Mouse (Mus musculus): Measurements from ENCODE around the gene Nxnl2. TPM values are rescaled to one million over a fixed set of nuclear protein-coding genes. Genes with fewer than 3 reads are reported as not detected.

The Nxnl2 gene
- 1.5 and 1.8 TPM in 2 replicates for polyA plus RNA-seq (2012; rRNA removed)

GRCm38 (mm10) chr13:51170691-51171680, at the start of gene Nxnl2:
Gene Nxnl2, plus strand, starts transcription at chr13:51171022.
- TF ChIP-seq POLR2A (IDR thresholded peaks at IDR 0.05; ENCODE audit: control insufficient read depth, extremely low read depth, insufficient read depth, low read length, poor library complexity) (no peak), CTCF (IDR thresholded peaks at IDR 0.05; ENCODE audit: borderline replicate concordance, control insufficient read depth, extremely low read depth, insufficient read depth, low read length, poor library complexity) (peak; percentile 66; the same call in 1 of the 2 replicates)
- no peaks in the 10 kb centered on the region for H3K27me3 ChIP-seq (ENCODE audit: control insufficient read depth, insufficient read depth, low read length)
- DNase-seq: peak; percentile 81
- WGBS: 2% methylated on average over 64 of the region's 64 CpGs
- H3K4me1 ChIP-seq (replicated peaks; ENCODE audit: control insufficient read depth, insufficient read depth, low read length): peaks cover 14% of the 10 kb centered on the region
- no peak within 1 kb of the TSS for H3K27ac ChIP-seq (ENCODE audit: control insufficient read depth, insufficient read depth, low read length)
- no peaks in the 10 kb centered on the region for H3K36me3 ChIP-seq (ENCODE audit: control insufficient read depth, insufficient read depth, low read length)
- peak within 1 kb of the TSS; percentile 33 for H3K4me3 ChIP-seq (ENCODE audit: control insufficient read depth, insufficient read depth, low read length)

- no peaks in the 10 kb centered on the region for H3K27me3 ChIP-seq (ENCODE audit: control insufficient read depth, insufficient read depth, low read length)
- H3K36me3 ChIP-seq (ENCODE audit: control insufficient read depth, insufficient read depth, low read length): no peaks in the 10 kb centered on the region; the same call in 1 of the 2 replicates
- H3K27ac ChIP-seq (ENCODE audit: control insufficient read depth, insufficient read depth, low read length): no peak overlapping the region
- H3K4me1 ChIP-seq (replicated peaks; ENCODE audit: control insufficient read depth, insufficient read depth, low read length): 0 out of 2 replicates have a peak, but pooled peaks cover 3% of the 10 kb centered on the region
- WGBS: 67% methylated on average over 1 of the region's 1 CpGs
- no peak overlapping the region for H3K4me3 ChIP-seq (ENCODE audit: control insufficient read depth, insufficient read depth, low read length)
- no peak for TF ChIP-seq CTCF (IDR thresholded peaks at IDR 0.05; ENCODE audit: borderline replicate concordance, control insufficient read depth, extremely low read depth, insufficient read depth, low read length, poor library complexity)
- TF ChIP-seq POLR2A (IDR thresholded peaks at IDR 0.05; ENCODE audit: control insufficient read depth, extremely low read depth, insufficient read depth, low read length, poor library complexity): no peak
- DNase-seq: no peak
Measured at GRCm38 (mm10) chr13:51121966-51122365, 48.9 kb upstream of the Nxnl2 start.

- Histone ChIP-seq H3K27ac (ENCODE audit: control insufficient read depth, insufficient read depth, low read length) (no peak overlapping the region), H3K4me3 (ENCODE audit: control insufficient read depth, insufficient read depth, low read length) (no peak overlapping the region), H3K27me3 (ENCODE audit: control insufficient read depth, insufficient read depth, low read length) (no peaks in the 10 kb centered on the region), H3K4me1 (replicated peaks; ENCODE audit: control insufficient read depth, insufficient read depth, low read length) (0 out of 2 replicates have a peak, but pooled peaks cover 3% of the 10 kb centered on the region), H3K36me3 (ENCODE audit: control insufficient read depth, insufficient read depth, low read length) (no peaks in the 10 kb centered on the region; the same call in 1 of the 2 replicates)
- 95% methylated on average over 8 of the region's 8 CpGs for WGBS
- TF ChIP-seq CTCF (IDR thresholded peaks at IDR 0.05; ENCODE audit: borderline replicate concordance, control insufficient read depth, extremely low read depth, insufficient read depth, low read length, poor library complexity): no peak
- TF ChIP-seq POLR2A (IDR thresholded peaks at IDR 0.05; ENCODE audit: control insufficient read depth, extremely low read depth, insufficient read depth, low read length, poor library complexity): no peak
- no peak for DNase-seq
Measured at GRCm38 (mm10) chr13:51122771-51123170, 48.1 kb upstream of the Nxnl2 start.

- Histone ChIP-seq H3K4me1 (replicated peaks; ENCODE audit: control insufficient read depth, insufficient read depth, low read length) (no peaks in the 10 kb centered on the region), H3K36me3 (ENCODE audit: control insufficient read depth, insufficient read depth, low read length) (peaks cover 3% of the 10 kb centered on the region; the same call in 1 of the 2 replicates), H3K4me3 (ENCODE audit: control insufficient read depth, insufficient read depth, low read length) (no peak overlapping the region), H3K27me3 (ENCODE audit: control insufficient read depth, insufficient read depth, low read length) (no peaks in the 10 kb centered on the region), H3K27ac (ENCODE audit: control insufficient read depth, insufficient read depth, low read length) (no peak overlapping the region)
- 90% methylated on average over 8 of the region's 8 CpGs for WGBS
- DNase-seq: no peak
- TF ChIP-seq POLR2A (IDR thresholded peaks at IDR 0.05; ENCODE audit: control insufficient read depth, extremely low read depth, insufficient read depth, low read length, poor library complexity) (no peak), CTCF (IDR thresholded peaks at IDR 0.05; ENCODE audit: borderline replicate concordance, control insufficient read depth, extremely low read depth, insufficient read depth, low read length, poor library complexity) (no peak)
Measured at GRCm38 (mm10) chr13:51125357-51125756, 45.5 kb upstream of the Nxnl2 start.

- 41% methylated on average over 2 of the region's 2 CpGs for WGBS
- TF ChIP-seq CTCF (IDR thresholded peaks at IDR 0.05; ENCODE audit: borderline replicate concordance, control insufficient read depth, extremely low read depth, insufficient read depth, low read length, poor library complexity): no peak
- no peak for TF ChIP-seq POLR2A (IDR thresholded peaks at IDR 0.05; ENCODE audit: control insufficient read depth, extremely low read depth, insufficient read depth, low read length, poor library complexity)
- Histone ChIP-seq H3K27me3 (ENCODE audit: control insufficient read depth, insufficient read depth, low read length) (no peaks in the 10 kb centered on the region), H3K4me1 (replicated peaks; ENCODE audit: control insufficient read depth, insufficient read depth, low read length) (no peaks in the 10 kb centered on the region), H3K27ac (ENCODE audit: control insufficient read depth, insufficient read depth, low read length) (no peak overlapping the region), H3K36me3 (ENCODE audit: control insufficient read depth, insufficient read depth, low read length) (peaks cover 3% of the 10 kb centered on the region; the same call in 1 of the 2 replicates), H3K4me3 (ENCODE audit: control insufficient read depth, insufficient read depth, low read length) (no peak overlapping the region)
- no peak for DNase-seq
Measured at GRCm38 (mm10) chr13:51127906-51128305, 42.9 kb upstream of the Nxnl2 start.

DNA sequence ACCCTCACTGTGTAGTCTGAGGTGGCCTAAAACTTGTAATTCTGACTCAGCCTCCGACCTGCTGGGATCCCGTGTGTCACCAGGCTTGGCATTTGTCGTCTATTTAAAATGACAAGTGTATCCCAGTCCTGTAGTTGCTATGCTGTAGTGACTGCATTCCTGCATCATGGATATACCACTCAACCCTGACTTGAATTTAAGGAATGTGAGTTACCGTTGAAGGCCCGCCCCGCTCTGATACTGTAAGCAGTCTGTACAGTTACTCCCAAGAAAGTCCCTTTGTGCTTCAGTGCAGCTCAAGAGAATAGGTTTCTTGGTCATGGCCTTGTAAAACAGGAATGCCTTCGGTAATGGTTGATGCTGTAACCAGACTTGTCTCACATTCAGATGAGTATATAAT, 42.4 kb upstream of the Nxnl2 start:
- Histone ChIP-seq H3K36me3 (ENCODE audit: control insufficient read depth, insufficient read depth, low read length) (peaks cover 3% of the 10 kb centered on the region; the same call in 1 of the 2 replicates), H3K27ac (ENCODE audit: control insufficient read depth, insufficient read depth, low read length) (no peak overlapping the region), H3K4me3 (ENCODE audit: control insufficient read depth, insufficient read depth, low read length) (no peak overlapping the region), H3K27me3 (ENCODE audit: control insufficient read depth, insufficient read depth, low read length) (no peaks in the 10 kb centered on the region), H3K4me1 (replicated peaks; ENCODE audit: control insufficient read depth, insufficient read depth, low read length) (no peaks in the 10 kb centered on the region)
- WGBS: 95% methylated on average over 7 of the region's 7 CpGs
- no peak for DNase-seq
- TF ChIP-seq CTCF (IDR thresholded peaks at IDR 0.05; ENCODE audit: borderline replicate concordance, control insufficient read depth, extremely low read depth, insufficient read depth, low read length, poor library complexity) (no peak), POLR2A (IDR thresholded peaks at IDR 0.05; ENCODE audit: control insufficient read depth, extremely low read depth, insufficient read depth, low read length, poor library complexity) (no peak)

Data from thymus, adult 2 months (tissue).